Mouse (Mus musculus) embryonic facial prominence, embryonic 14.5 days (tissue): ENCODE measurements around the gene Gm3147. TPM values are rescaled to one million over a fixed set of nuclear protein-coding genes. Genes with fewer than 3 reads are reported as not detected.
"Not testable (repeated sequence)": the region's sequence is repeated elsewhere in the genome, so short reads cannot be mapped to it uniquely, and the experiment has no call there.

ENCODE experiments used
- ATAC-seq: fragments of 200-750 bp; cut with Nextera tagmentation; 2 replicates; pipeline ENCODE4 v1.8.0; 2017; ENCODE audit warnings: low read depth, moderate number of reproducible peaks, moderate TSS enrichment
- DNase-seq: peaks from one replicate; pipeline ENCODE4 v3.0.0-alpha.2; 2015; ENCODE audit warnings: low spot score
- H3K27ac ChIP-seq: fragments of 300-500 bp; sonication (generic); replicated peaks from 2 replicates; pipeline ENCODE4 v1.5.1; 2014; ENCODE audit warnings: low read depth, mild to moderate bottlenecking, low read length, moderate library complexity
- H3K27me3 ChIP-seq: fragments of 300-500 bp; sonication (generic); replicated peaks from 2 replicates; pipeline ENCODE4 v1.6.1; 2014; ENCODE audit warnings: low read length; ENCODE audit not compliant: control insufficient read depth, insufficient read depth
- H3K36me3 ChIP-seq: fragments of 300-500 bp; sonication (generic); 2 replicates; pipeline ENCODE4 v1.6.1; 2014; ENCODE audit warnings: low read length, mixed read lengths; ENCODE audit not compliant: control insufficient read depth, insufficient read depth
- H3K4me1 ChIP-seq: fragments of 300-500 bp; sonication (generic); 2 replicates; pipeline ENCODE4 v1.6.1; 2014; ENCODE audit warnings: antibody characterized with exemption, low read length; ENCODE audit not compliant: control insufficient read depth, insufficient read depth
- H3K4me2 ChIP-seq: fragments of 300-500 bp; sonication (generic); 2 replicates; pipeline ENCODE4 v1.6.1; 2014; ENCODE audit warnings: low read depth, mild to moderate bottlenecking, low read length, moderate library complexity, mixed read lengths
- H3K4me3 ChIP-seq: fragments of 300-500 bp; sonication (generic); 2 replicates; pipeline ENCODE4 v1.5.1; 2014; ENCODE audit warnings: low read depth, mild to moderate bottlenecking, low read length
- H3K9ac ChIP-seq: fragments of 300-500 bp; sonication (generic); 2 replicates; pipeline ENCODE4 v1.6.1; 2014; ENCODE audit warnings: low read depth, mild to moderate bottlenecking, low read length, moderate library complexity, mixed read lengths
- H3K9me3 ChIP-seq: fragments of 300-500 bp; sonication (generic); 2 replicates; pipeline ENCODE4 v1.6.1; 2016; ENCODE audit warnings: low read length; ENCODE audit not compliant: control insufficient read depth
- WGBS: fragments of 180-500 bp; shearing (Covaris S2); extraction: QIAGEN DNeasy Blood & Tissue Kit; methylation state at CpG from one replicate; pipeline ENCODE4 v1.1.7; 2014; 5-methylcytosine and 5-hydroxymethylcytosine counted together
- polyA plus RNA-seq: library from polyadenylated mRNA; unstranded; fragments of >200 nt; fragmentation: Nextera tagmentation; extraction: Ambion mirVana; gene quantifications from 2 replicates; pipeline ENCODE4 v1.2.1, GENCODE M21; 2014

Gm3147 gene
- not detected in 2 replicates for polyA plus RNA-seq

DNA sequence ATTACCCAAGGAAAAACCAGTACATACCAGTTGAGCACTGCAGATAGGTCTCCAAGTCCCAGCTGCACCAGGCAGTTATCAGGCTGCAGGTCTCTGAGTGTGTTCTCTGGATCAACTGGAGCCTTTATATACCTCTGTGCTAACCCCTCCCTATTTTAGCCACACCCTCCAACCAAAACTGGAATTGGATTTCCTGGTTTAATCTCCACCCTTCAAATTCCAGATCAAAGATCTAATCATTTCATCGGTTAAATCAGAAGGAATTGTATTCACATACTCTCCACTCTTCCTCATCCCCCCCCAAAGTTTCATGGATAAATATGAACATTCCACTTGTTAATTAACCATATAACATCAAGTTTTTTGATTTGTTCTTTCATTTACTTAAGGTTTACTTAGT lies at the start of gene Gm3147:
Gene Gm3147, minus strand, starts transcription at position 101 of the 400 bp plus-strand sequence.
- H3K36me3 ChIP-seq, H3K27me3 ChIP-seq, H3K4me1 ChIP-seq, H3K4me3 ChIP-seq, H3K27ac ChIP-seq, H3K4me2 ChIP-seq, H3K9me3 ChIP-seq, DNase-seq, ATAC-seq, H3K9ac ChIP-seq: not testable (repeated sequence)
- WGBS: no CpG with 5 or more reads among the region's 1 CpGs

DNA sequence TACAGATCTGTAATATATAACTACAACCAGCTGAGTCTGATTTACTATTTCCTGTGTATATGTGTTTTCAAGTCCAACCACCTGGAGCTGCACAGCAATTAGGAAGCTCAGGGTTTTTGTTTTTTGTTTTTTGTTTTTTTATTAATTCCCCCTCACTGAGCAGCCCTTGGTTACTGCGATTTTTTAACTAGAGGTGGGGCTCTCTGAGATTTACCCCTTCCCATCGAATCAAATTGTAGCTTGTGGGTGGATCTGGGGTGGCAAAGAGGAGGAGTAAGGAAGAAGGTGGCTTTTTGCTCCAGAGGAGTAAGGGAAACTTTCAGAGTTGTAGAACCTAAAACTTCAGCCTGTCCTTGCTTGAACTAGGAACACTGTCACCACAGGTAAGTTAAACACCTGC lies 31.9 kb upstream of the Gm3147 start, which contains the start of gene Gm6205:
Gene Gm6205, plus strand, starts transcription at position 301 of the 400 bp plus-strand sequence.
- not testable (repeated sequence) for H3K27ac ChIP-seq, H3K9ac ChIP-seq, H3K4me1 ChIP-seq, ATAC-seq, H3K9me3 ChIP-seq, H3K4me2 ChIP-seq, H3K27me3 ChIP-seq, H3K4me3 ChIP-seq, H3K36me3 ChIP-seq, DNase-seq
- no CpG with 5 or more reads among the region's 2 CpGs for WGBS

DNA sequence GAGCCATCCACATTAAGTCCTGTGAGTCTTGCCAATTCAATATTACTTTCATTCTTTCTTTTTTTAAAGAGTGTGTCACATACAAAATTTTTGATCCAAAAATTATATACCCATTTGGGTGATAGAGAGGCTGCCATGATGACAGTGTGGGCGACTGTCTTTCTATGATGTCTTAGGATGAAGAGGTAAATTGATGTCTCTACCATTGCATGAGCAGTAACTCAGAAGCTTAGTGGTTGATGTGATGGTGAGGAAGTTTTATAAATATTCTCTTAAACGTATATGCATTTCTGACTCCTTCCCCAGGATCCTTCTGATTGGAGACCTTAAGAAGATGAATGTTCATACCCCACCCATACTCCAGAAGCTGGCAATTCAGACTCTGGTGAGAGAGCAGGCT lies 7.5 kb upstream of the Gm3147 start, which contains the start of gene Gm6509:
Gene Gm6509, plus strand, starts transcription at position 301 of the 400 bp plus-strand sequence.
- not testable (repeated sequence) for H3K4me3 ChIP-seq
- WGBS: no CpG with 5 or more reads among the region's 2 CpGs

More for the DNA sequence above, 7.5 kb upstream of the Gm3147 start, which contains the start of gene Gm6509:
- not testable (repeated sequence) for H3K9ac ChIP-seq, DNase-seq, H3K27me3 ChIP-seq, ATAC-seq, H3K36me3 ChIP-seq, H3K4me2 ChIP-seq, H3K27ac ChIP-seq, H3K9me3 ChIP-seq, H3K4me1 ChIP-seq

Other genes with a start within 250 kb of the Gm3147 start
- not detected in 2 replicates for gene Gm7682, start 170.6 kb downstream of the Gm3147 start, polyA plus RNA-seq
- gene Gm3139, start 90.1 kb downstream of the Gm3147 start, polyA plus RNA-seq: not detected in 2 replicates
- not detected in 2 replicates for gene Gm6509, start 7.6 kb upstream of the Gm3147 start, polyA plus RNA-seq
- gene Gm6205, start 32.0 kb upstream of the Gm3147 start, polyA plus RNA-seq: not detected in 2 replicates
- gene Gm3183, start 249.1 kb upstream of the Gm3147 start, polyA plus RNA-seq: not detected in 2 replicates